Mouse (Mus musculus): ENCODE data around the gene BC052040.

DNA sequence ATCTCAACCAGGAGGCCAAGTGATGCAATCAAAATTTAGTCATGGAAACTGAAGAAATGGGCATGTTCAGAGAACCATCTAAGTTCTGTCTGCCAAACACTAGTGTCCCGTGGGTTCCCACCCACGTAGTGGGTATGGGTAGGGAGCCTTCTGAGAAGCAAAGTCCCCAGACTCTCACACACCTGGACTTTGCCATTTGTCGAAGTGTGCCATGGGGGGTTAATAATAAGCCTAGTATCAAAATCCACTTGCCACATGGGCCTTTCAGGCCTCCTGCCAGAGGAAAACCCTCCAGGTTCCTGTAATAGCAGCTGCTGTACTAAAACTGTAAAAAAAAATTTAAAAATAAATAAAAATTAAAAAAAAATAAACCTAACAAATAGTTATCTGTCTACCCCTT lies 154.9 kb downstream of the BC052040 start:
- no peak for TF ChIP-seq CTCF (IDR thresholded peaks at IDR 0.05; ENCODE audit: low read depth, low read length)
- TF ChIP-seq POLR2A (IDR thresholded peaks at IDR 0.05; ENCODE audit: borderline replicate concordance, low read depth, low read length): no peak

All from bone marrow macrophage, adult 2 months (primary cell).